Mouse (Mus musculus): ENCODE measurements around the gene Eipr1.

- TF ChIP-seq HCFC1 (IDR thresholded peaks at IDR 0.05; ENCODE audit: borderline replicate concordance, insufficient read depth, low read length) (no peak), MAFK (IDR thresholded peaks at IDR 0.05; ENCODE audit: insufficient read depth, low read depth, low read length) (no peak), ZC3H11A (IDR thresholded peaks at IDR 0.05; ENCODE audit: borderline replicate concordance, low read depth, low read length) (no peak), CHD2 (IDR thresholded peaks at IDR 0.05; ENCODE audit: low read depth, low read length) (no peak), ZNF384 (IDR thresholded peaks at IDR 0.05; ENCODE audit: low read depth, low read length) (no peak)
Measured at GRCm38 (mm10) chr12:28912351-28912936, 160.8 kb downstream of the Eipr1 start.
